Mouse (Mus musculus) c-Kit-negative CD71-positive TER-119-positive erythroid progenitor cells, embryonic 14.5 days (primary cell): ENCODE measurements around the gene Mei1.
"Not testable (repeated sequence)": the region's sequence is repeated elsewhere in the genome, so short reads cannot be mapped to it uniquely, and the experiment has no call there.

ENCODE experiments used
- DNase-seq: peaks from one replicate; pipeline ENCODE4 v3.0.0-alpha.2; 2013; ENCODE audit warnings: low read depth, low spot score

The Mei1 gene

GRCm38 (mm10) chr15:82085606-82086005, 15.8 kb downstream of the Mei1 start:
- no peak for DNase-seq

DNA sequence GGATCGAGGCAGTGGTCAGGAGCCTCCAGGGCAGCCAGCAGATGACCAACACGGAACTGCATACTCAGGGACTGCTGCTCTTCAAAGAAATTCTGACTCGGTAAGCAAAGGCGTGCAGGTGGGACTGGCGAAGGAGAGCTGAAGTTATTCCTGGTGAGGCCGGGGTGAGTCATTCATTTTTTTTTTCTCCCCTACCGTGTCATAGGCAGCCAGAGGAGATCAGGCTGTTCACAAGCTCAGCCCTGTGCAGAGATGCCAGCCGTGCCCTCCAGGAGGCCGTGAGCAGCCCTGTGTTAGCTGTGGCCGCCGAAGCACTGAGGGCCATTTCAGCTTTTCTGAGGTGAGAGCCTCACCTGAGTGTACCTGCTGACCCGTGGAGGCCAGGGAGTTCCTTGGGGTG, 16.3 kb downstream of the Mei1 start:
- no peak for DNase-seq

- no peak for DNase-seq
Measured at GRCm38 (mm10) chr15:82087266-82087665, 17.5 kb downstream of the Mei1 start.

- DNase-seq, result no peak
Measured at GRCm38 (mm10) chr15:82091061-82091460, 21.3 kb downstream of the Mei1 start.

DNA sequence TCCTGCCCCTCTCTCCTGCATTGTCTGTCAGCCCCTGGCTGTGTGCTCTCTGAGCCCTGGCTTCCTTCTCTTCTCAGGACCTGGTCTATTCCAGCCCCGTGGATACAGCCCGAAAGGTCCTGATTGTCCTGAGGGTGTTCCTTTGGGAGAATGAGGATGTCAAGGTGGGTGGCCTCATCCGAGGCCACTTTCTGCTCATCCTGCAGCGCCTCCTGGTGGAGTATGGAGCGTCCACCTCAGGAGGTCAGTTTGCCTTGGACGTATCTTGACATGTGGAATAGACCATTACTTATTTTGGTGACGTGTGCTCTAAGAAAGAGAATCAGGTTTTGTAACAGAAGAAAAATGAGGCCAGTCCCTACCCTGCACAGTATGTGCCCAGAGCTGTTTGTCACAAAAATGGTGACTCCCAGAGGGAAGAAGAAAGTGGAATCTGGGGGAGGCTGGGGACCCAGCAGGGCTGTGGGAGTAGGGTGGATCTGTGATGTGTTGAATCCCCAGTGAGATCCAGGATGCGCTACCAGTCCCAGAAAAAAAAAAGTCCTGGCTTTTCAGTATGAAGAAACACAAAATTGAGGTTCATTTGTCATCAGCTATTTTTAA, 37.3 kb downstream of the Mei1 start:
- peak; percentile 25 for DNase-seq

GRCm38 (mm10) chr15:82120544-82120943, 50.7 kb downstream of the Mei1 start:
- DNase-seq, result no peak

GRCm38 (mm10) chr15:82126690-82127089, 56.9 kb downstream of the Mei1 start:
- not testable (repeated sequence) for DNase-seq

DNA sequence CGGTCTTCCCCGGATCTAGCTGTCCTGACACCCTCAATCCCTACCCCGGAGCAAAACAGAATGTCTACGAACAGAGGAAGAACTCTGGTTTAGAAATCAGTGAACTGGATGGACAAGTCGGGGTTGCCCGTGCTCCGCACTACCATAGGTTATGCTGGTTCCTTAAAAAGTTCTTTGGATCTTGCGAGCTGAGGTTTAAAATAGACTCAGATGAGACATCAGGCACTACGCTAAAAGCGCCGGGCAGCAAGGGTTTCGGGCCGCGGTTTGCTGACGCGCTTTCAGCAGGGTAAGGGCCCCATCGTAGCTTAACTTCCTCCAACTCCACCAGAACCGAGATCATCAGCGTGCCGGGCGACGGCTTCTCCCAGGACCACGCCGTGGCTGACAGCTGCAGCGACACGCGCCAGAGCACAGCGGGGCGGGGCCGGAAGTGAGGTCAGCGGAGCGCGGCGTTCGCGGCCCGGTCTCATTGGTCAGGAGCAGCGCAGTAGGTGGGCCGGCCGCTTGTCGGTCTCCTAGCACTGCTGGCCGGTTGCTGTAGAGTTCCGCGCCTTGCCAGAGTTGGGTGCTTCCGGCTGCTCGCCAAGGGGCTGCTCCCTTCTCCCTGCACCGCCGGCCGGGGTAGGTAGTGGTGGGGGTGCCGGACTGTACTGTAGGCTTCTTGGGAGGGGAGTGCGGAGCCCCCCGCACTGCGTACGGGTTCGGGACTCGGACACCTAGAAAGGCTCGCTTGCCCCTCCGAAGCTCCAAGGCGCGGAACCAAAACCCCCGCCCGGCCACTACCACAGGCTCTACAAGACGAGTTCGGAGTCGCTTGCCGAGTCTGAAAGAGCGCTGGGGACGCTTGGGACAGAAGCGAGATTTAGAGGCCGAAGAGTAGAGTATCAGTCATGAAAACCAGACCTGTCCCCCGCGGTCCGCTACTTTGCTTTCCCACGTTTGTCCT, 57.9 kb downstream of the Mei1 start, which contains the start of gene Ccdc134:
Gene Ccdc134, plus strand, starts transcription at position 497 of the 949 bp plus-strand sequence.
- DNase-seq, result peak; percentile 83

DNA sequence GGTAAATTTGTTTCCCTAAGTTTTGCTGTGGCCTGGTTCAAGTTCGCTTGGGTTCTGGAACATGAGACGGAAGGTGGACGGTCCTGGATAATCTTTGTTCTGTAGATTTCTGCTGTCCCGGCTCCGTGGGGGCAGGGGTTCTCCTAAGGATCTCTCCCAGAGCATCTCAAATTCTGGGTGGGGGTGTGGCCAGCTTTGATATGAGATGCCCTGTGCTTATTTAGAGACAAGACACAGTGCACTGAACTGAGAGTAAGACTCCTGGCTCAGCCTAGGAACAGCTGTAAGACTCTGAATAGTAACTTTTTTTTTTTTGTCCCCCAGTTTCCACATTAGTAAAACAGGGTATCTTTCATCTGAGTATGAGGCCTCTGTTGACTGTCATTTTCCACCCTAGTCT, 58.6 kb downstream of the Mei1 start:
- DNase-seq, result peak; percentile 31

GRCm38 (mm10) chr15:82130599-82130998, 60.8 kb downstream of the Mei1 start:
- no peak for DNase-seq

DNA sequence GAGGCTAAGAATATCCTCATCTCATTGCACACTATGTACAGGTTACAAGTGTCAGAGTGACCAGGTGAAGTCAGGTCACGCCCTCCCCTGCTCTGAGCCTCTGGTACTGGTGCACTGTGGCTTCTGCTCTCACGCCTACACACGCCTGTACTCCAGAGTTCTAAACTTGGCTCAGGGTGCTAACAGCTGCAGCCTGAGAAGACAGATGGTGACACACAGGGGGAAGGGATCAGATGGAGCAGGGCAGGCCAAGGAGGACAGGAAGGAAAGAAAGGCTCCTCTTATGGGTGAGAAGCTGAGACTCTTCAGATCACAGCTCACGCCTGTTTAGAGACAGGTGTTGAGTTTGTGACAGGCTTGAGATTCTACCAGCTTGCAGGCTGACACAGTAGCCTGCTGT, 65.6 kb downstream of the Mei1 start:
- no peak for DNase-seq

GRCm38 (mm10) chr15:82138565-82138964, 68.8 kb downstream of the Mei1 start:
- peak; percentile 59 for DNase-seq

DNA sequence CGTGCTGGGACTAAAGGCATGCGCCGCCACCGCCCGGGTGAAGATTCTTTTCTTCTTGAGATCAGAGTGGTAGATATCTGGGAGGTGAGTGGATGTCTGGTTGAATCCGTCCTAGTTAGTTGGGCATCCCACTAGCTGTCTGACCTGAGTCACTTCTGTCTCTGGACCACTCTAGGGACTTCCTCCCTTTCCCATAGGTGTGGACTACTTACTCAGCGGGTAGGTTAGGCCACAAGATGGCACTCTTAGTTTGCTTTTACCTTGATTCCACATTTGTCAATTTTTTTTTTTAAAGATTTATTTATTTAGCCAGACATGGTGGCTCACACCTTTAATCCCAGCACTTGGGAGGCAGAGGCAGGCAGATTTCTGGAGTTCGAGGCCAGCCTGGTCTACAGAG, 69.4 kb downstream of the Mei1 start:
- no peak for DNase-seq

- no peak for DNase-seq
Measured at GRCm38 (mm10) chr15:82140355-82140754, 70.6 kb downstream of the Mei1 start.

DNA sequence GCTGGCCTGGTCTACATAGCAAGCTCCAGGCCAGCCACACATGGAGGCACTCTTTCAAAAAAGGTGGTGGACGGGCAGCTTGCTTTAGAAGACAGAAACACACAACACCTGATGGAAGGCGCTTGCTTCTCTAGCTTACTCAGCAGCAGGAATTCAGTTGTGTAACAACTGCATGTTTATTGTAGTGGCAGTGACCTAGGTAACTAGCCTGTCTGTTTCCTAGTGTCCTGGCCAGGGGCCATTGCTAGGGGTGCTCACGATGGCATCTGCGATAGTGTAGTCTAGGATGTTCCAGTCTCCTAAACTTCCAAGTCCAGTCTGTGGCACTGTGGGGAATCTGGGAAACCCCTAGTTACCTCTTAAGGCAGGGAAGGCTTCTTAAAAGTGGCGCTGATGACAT, 74.4 kb downstream of the Mei1 start:
- no peak for DNase-seq

- DNase-seq, result no peak
Measured at GRCm38 (mm10) chr15:82145408-82145807, 75.6 kb downstream of the Mei1 start.

DNA sequence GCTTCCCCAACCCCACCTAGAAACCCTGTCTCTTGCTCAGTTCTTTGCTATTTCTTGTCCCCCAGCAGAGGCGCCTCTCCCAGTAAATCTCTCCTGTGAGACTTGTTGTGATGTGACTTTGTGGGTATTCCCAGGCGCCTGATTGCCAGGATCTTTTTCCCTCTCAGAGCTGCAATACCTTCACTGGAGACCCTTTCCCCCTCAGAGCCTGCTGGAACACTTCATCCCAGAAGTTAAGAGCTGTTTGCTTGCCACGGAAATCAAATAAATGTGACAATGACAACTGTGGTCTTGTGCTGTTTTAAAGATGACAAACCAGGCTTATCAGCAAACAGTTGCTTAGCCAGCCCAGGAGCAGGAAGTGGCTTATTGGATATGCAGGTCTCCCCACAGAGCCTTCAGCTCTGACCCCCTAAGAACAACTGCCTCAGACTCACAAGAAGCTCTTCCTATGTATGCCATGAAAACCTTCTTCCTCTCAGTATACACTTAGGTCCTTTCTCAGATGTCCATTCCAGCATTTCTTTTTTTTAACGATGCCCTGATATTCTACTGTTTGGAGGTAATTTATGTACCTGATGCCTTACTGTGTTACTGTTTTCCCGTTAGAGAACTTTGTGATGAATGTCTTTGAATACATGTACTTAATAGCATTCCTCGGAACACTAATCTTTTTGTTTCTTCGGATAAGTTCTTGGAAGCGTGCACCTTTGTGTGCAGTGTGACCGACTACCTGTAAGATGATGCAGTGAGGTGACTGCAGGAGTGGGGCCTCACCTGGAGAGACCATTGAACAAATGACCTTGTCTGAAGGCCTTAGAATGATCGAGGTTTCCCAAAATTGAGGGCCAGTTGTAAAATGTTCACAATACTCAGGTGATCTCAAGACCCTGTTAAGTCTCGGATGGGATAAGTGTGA, 76.3 kb downstream of the Mei1 start:
- peak; percentile 30 for DNase-seq

DNA sequence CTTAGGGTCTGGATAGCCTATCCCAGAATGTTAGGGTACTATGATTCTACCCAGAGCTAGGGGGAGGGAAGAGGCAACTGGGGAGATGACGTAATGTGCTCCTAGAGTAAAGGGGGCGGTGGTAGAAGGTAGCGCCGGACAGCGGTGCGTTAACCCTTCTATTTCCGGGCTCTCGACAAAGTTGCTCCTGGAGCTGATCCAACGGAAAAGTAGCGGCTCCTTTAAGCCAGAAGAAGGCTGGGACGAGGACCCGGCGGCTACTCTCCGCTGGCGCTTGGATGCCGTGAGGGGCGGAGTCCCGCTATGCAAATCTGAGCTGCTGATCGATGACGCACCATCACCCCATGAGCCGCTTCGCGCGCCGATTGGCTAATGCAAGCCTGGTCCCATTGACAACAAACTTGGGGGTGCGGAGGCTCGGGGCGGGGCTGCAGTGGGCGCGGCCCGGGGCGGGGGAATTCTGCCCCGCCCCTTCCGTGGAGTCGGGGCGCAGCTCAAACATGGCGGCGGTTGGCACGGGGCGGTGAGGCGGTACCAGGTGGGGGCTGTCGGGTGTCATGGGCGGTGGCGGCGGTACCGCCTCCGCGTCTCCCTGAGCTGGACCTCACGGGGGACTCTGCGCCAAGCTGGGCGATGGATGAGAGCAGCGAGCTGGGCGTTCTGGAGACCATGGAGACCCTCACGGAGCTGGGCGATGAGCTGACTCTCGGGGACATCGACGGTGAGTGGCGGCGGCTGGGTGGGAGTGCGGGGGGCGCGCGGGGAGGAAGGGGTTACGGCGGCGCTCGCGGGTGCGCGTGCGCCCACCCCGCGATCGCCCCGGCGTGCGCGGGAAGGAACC, 77.2 kb downstream of the Mei1 start, which contains the start of gene Srebf2:
Gene Srebf2, plus strand, starts transcription at position 412 of the 841 bp plus-strand sequence.
- DNase-seq, result peak; percentile 98

DNA sequence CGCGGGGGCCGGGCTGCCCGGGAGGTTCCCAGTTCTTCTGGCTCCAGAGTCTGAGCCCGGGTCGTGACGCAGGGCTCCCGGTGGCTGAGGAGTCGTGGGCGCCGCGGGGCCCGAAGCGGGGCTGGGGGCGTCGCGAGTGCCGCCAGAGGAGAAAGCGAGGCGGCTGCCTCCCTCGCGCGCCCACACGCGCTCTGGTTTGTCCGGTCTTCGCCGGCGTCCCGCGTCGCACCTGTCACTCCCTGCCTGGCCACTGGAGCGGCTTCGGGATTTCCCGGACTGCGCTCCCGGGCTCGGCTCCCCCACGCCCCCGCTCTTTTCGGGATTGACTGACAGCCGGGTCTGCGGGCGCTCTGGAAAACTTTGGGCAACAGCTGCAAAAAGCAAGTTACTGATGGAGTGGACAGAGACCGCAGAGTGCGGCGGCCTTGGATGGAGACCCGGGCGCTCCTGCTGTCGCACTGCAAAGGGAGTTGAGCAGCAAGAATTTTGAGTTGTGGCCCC, 77.9 kb downstream of the Mei1 start:
- peak; percentile 31 for DNase-seq

- DNase-seq, result peak; percentile 46
Measured at GRCm38 (mm10) chr15:82148510-82148911, 78.7 kb downstream of the Mei1 start.

GRCm38 (mm10) chr15:82150042-82150441, 80.2 kb downstream of the Mei1 start:
- DNase-seq, result no peak
